Mouse (Mus musculus) ZHBTc4 (cell line): ENCODE data around the gene Plaur.

ENCODE experiments used
- DNase-seq: peaks from one replicate; pipeline ENCODE4 v3.0.0-alpha.2; 2011; ENCODE audit warnings: low read depth, low spot score

Plaur gene

DNA sequence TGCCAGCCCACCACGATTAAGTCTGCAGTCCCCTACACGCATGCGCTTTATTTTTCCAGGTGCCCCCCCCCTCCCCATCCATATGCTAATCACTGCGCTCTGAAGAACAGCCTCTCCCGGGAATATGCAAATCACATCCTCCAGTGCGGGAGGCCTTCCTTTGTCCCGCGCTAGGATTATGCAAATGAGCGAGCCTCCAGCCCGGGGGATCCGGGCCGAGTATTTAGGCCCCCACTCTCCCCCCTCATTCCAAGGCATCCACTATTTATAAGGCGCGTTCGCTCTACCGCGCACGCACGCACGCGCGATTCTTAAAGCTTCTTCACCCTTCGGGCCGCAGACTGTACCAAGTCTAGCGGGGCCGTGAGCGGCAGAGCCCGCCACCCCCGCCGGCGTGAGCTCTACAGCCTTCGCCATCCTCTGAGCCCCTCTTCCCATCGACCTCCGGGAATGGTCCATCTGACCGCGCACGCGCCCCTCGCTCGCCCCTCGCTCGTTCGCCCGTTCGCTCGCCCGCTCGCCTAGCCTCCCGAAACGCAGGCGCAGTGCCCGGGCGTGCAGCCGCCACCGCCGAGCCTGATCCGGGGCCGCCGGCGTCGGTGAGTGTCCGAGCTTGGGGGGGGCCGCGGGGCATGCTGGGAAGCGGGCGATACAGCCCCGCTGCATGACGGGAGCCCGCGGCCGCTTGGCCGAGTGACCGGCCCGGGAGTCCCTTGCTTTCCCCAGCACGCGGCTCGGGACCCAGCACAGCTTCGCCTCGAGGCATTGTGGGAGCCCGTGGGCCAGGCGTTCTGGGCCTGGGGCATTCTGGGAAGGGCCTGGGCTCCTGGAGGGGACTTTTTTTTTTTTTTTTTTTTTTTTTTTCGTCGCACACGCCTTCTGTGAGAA lies 44.8 kb downstream of the Plaur start, which contains the start of gene Zfp428:
TSS of gene Zfp428 (plus strand) at position 169 of the 888 bp plus-strand sequence.
- DNase-seq = peak; percentile 95

DNA sequence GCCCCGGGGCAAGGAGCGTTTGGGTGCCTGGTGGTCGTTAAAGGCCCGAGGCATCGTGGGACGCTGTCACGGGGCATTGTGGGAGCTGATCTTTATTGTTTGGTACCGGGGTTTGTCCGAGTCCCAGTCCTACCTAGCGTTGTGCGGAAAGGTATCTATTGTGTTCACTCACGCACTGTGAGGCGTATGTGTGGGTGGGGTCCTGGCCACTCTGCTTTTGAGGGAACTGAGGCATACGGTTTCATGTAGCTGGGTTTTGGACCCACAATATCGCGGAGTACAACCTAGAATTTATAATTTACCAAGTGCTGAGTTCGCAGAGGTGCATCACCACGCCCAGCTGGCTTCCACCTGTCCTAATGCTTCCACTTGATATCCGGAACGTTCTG lies 45.4 kb downstream of the Plaur start:
- no peak for DNase-seq

DNA sequence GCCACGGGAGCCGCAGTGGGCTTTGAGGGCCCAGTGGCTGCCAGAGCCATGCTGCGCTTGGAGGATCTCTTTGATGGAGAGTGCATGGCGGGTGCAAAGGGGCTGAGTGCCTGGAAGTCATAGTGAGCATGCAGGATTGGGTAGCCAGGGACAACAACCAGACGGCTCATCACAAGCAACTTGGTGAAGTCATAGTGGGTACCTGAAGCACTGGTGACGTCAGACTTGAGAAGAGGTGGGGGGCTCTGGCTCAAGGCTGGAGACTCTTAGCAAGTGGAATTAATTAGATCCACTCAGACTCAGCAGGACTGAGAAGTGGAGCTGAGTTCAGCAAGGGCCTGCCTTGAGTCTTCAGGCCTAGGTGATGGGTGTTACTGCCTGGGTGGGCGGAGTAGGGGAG lies 50.1 kb downstream of the Plaur start, which contains the start of gene AC161166.1:
TSS of gene AC161166.1 (minus strand) at position 101 of the 400 bp plus-strand sequence.
- DNase-seq = no peak

DNA sequence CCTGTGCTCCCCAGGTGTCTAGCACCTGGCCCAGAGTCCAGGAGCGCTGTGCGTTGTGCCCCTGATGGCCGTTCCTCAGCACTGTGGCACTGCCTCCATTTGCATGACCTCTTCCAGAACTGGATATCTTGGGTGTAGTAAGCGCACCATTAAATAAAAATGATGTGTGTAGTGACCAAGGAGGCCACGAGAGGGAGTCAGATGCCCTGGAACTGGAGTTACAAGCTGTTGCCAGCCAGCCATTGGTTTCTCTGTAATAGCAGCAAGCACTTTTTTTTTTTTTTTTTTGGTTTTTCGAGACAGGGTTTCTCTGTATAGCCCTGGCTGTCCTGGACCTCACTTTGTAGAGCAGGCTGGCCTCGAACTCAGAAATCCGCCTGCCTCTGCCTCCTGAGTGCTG lies 54.0 kb downstream of the Plaur start:
- DNase-seq = peak; percentile 90

DNA sequence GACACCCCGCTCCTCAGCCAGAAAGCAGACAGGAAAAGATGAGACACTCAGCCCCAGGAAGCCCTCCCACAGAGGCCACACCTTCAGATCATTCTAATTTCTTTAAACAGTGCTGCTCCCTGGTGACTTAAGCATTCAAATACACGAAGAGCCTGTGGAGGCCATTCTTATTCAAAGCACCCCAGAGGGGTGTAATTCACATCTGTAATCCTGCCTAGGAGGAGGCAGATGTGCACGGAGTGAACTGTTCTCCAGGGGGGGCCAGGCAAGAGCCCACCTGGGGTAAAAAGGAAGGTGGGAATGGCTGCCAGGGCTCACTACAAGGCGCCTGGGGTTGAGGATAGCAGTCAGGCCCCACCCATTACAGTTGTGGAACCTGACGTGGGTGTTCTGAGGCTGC lies 54.8 kb downstream of the Plaur start:
- DNase-seq = peak; percentile 97

DNA sequence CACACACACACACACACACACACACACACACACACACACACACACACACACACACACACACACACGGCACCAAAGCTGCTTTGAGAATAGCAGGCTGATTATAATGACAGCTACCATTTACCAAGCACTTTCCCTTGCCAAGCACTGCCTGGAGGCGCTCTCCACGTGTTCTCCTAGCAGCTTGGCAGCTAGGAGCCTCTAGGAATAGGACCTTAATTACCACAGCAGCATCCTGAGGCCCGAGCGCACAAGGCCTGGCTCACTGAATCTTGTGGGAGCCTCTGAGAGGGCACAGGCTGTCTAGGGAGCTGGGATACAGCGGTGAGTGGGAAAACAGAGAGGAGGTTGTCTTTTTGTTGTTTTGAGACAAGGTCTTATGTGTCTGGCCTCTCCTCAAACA lies 55.4 kb downstream of the Plaur start:
- peak; percentile 56 for DNase-seq

DNA sequence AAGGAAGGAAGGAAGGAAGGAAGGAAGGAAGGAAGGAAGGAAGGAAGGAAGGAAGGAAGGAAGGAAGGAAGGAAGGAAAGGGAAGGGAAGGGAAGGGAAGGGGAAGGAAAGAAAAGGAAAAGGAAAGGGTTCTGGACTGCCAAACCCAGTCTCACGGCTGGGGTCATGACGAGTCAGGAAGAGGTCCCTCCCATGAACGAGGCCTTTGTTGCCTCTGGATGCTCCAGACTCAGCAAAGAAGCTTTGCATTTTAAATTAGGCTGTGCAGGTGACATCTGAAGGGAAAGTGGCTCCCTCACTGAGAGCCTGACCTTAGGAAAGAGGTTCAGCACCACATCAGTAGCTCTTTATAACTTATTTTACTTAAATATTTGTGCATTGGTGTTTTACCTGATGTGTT lies 56.8 kb downstream of the Plaur start:
- DNase-seq = peak; percentile 67

DNA sequence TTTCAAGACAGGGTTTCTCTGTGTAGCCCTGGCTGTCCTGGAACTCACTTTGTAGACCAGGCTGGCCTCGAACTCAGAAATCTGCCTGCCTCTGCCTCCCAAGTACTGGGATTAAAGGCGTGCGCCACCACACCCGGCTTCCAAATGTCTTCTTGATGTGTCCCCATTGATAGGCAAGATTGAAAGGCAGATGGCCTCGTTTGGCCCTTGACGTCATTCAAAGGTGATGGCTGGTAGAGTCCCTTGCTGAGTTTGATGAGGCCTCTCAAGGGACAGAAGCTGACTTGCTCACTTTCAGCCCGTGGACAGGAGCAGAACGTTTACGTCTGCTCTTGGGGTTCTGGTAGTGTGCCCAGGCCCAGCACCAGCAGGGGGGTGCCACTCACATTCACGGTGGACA lies 57.8 kb downstream of the Plaur start:
- peak; percentile 71 for DNase-seq

DNA sequence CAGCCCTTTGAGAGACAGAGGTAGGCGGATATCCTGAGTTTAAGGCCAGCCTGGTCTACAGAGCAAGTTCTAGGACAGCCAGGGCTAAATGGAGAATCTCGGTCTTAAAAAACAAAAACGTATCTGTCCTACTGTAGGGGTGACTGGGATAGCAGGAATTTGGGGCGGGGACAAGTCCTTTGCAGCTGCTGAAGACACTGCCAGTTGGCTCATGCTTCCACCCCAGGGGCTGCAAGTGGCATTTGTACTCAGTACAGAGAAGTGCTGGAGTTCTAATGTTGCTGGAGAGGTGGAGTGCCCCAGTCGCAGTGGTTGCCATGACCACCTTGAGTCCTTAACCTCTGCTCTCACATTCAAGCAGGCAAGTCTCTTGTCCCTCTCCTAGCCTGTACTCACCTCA lies 60.5 kb downstream of the Plaur start:
- DNase-seq = no peak

DNA sequence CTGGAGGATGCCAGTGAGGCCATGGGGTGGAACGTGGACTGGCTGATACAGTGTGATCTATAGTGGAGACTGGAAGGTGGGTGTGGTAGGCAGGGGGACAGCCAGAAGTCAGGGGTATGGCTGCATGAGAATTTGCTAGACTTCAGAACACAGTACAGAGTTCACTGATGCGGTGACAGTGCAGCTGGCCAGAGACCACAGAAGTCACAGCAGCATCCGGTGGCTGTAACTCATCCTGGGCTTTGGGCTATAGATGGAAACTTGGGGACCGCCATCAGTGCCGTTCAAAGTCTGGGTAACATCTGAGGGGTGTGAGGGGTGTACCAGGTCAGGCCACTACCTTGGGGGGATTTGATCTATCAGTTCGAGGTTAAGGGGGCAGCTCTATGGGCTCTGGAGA lies 61.4 kb downstream of the Plaur start:
- no peak for DNase-seq

DNA sequence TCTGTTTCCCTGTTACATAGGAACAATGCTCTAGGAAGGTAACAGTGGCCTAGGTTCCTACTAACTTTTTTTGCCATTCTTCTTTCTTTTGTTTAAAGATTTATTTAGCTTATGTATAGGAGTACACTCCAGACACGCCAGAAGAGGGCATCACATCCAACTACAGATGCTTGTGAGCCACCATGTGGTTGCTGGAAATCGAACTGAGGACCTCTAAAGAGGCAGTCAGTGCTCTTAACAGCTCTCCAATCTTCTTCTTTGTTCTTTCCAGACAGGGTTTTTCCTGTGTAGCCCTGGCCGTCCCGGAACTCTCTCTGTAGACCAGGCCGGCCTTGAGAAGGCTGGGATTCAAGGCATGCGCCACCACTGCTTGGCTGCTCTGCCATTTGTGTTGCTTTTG lies 62.7 kb downstream of the Plaur start:
- DNase-seq = peak; percentile 83
